Mouse (Mus musculus): ENCODE measurements around the gene Pkdcc. TPM values are rescaled to one million over a fixed set of nuclear protein-coding genes. Genes with fewer than 3 reads are reported as not detected.
A peak's percentile ranks its signal among the peaks of the same experiment; 100 is the strongest.

The Pkdcc gene
- polyA plus RNA-seq, 1 experiment from 2014 or later: 11.0 TPM

DNA sequence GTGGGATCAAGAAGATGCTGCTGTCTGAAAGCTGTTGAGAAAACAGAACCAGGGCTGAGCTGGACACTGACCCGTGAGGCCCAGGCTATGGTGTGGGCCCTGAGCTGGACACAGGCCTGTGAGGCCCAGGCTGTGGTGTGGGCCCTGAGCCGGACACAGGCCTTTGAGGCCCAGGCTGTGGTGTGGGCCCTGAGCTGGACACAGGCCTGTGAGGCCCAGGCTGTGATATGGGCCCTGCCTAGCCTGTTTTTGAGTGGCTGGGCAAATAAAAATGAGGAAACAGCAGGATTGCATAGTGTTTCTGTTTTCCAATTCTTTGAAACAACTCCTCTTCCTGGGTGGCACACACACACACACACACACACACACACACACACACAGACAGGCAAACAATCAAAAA lies 2.7 kb upstream of the Pkdcc start:
- Histone ChIP-seq H3K4me1 (replicated peaks) (peaks cover 30% of the 10 kb centered on the region), H3K27ac (no peak overlapping the region), H3K36me3 (no peaks in the 10 kb centered on the region), H3K4me2 (no peak overlapping the region), H3K4me3 (replicated peaks) (no peak overlapping the region), H3K9ac (replicated peaks) (no peak overlapping the region), H3K27me3 (peaks cover 96% of the 10 kb centered on the region), H3K9me3 (no peaks in the 10 kb centered on the region)
- whole genome bisulfite sequencing: 67% methylated on average over 2 of the region's 2 CpGs
- ATAC-seq (ENCODE audit: insufficient number of reproducible peaks, insufficient read depth, low FRiP score, low TSS enrichment, low read depth): no peak

DNA sequence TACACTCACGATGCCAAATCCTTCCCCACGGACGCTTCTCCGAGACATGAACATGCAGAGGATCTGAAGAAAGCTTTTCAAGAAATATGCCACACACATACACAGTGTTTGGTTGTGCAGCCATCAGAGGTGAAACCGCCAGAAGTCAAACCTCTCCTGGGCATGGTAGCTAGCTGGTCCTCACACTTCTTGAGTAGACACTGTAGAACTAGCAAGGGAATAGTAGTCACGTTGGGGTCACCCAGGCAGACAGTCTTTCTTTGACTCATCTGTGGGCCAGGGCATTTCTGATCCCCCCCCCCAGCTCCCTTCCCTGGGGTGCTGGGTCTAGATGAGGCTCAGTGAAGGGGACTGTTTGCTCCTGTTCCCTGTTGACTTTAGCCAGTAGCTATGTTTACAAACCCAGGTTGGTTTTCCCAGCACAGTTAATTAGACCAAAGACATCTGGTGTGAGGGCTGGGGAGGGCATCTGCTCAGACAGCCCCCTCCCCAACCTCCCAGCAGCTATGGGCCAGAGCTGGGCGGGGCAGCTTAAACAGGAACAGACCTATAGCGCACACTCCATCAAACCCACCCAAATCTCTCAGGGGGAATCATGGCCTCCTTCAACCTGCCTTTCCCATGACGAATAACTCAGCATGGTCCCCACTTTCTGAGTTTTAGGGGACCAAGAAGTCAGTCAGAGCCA lies 1.7 kb upstream of the Pkdcc start:
- Histone ChIP-seq H3K27me3 (peaks cover 96% of the 10 kb centered on the region), H3K9me3 (no peaks in the 10 kb centered on the region), H3K4me2 (peak overlapping the region; percentile 83), H3K9ac (replicated peaks) (no peak overlapping the region), H3K4me1 (replicated peaks) (peaks cover 39% of the 10 kb centered on the region), H3K4me3 (replicated peaks) (0 out of 2 replicates have a peak overlapping the region, but pooled peaks have one; percentile 68), H3K27ac (no peak overlapping the region), H3K36me3 (no peaks in the 10 kb centered on the region)
- no peak; the same call in 1 of the 2 replicates for ATAC-seq (ENCODE audit: insufficient number of reproducible peaks, insufficient read depth, low FRiP score, low TSS enrichment, low read depth)
- 43% methylated on average over 9 of the region's 9 CpGs for WGBS

DNA sequence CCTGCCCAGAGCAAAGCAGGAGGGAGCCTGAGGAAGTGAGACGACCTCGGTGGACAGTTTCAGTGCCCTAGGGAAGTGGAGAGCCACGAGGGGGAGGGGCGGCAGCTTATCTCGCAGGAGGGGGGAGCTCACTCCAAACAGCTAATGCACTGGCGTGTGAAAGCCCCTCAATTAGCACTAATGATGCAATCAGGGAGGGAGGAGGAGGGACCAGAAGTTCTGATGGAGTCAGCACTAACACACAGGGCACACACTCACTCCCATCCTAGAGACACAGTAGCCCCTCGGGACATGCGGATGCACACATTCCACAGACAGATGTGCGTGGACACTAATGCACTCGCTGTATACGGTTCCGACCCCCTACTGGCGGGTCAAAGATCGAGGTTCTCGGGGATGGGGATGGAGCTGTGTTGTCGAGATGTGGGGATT lies 915 bp upstream of the Pkdcc start:
- Histone ChIP-seq H3K9me3 (no peaks in the 10 kb centered on the region), H3K27ac (no peak overlapping the region), H3K4me1 (replicated peaks) (peaks cover 47% of the 10 kb centered on the region), H3K9ac (replicated peaks) (peak overlapping the region; percentile 95; the same call in 1 of the 2 replicates), H3K4me3 (replicated peaks) (peak overlapping the region; percentile 68), H3K36me3 (no peaks in the 10 kb centered on the region), H3K27me3 (peaks cover 96% of the 10 kb centered on the region), H3K4me2 (peak overlapping the region; percentile 83)
- no peak for ATAC-seq (ENCODE audit: insufficient number of reproducible peaks, insufficient read depth, low FRiP score, low TSS enrichment, low read depth)
- WGBS: under 1% methylated on average over 16 of the region's 16 CpGs

DNA sequence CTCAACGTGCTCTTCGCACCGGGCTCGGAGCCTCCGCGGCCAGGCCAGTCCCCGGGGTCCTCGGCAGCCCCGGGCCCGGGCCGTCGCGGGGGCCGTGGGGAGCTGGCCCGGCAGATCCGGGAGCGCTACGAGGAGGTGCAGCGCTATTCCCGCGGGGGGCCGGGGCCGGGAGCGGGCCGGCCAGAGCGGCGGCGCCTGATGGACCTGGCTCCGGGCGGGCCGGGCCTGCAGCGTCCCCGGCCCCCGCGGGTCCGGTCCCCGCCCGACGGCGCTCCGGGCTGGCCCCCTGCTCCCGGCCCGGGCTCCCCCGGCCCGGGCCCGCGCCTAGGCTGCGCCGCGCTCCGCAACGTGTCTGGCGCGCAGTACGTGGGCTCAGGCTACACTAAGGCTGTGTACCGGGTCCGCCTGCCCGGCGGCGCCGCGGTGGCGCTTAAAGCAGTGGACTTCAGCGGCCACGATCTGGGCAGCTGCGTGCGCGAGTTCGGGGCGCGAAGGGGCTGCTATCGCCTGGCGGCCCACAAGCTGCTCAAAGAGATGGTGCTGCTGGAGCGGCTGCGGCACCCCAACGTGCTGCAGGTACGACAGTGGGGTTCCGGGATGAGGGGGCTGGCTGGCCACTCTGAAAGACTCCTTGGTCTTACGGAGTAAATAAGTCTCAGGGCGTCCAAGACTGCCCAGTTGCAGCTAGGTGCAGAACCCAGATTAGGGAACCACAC lies 595 bp downstream of the Pkdcc start:
- H3K27me3 ChIP-seq: peaks cover 98% of the 10 kb centered on the region
- H3K9ac ChIP-seq (replicated peaks): peak overlapping the region; percentile 95
- H3K4me1 ChIP-seq (replicated peaks): peaks cover 57% of the 10 kb centered on the region
- peak overlapping the region; percentile 83 for H3K4me2 ChIP-seq
- no peaks in the 10 kb centered on the region for H3K9me3 ChIP-seq
- no peaks in the 10 kb centered on the region for H3K36me3 ChIP-seq
- peak overlapping the region; percentile 68 for H3K4me3 ChIP-seq (replicated peaks)
- H3K27ac ChIP-seq: peak overlapping the region; percentile 69
- 0 out of 2 replicates have a peak, but pooled peaks have one; percentile 3 for ATAC-seq (ENCODE audit: insufficient number of reproducible peaks, insufficient read depth, low FRiP score, low TSS enrichment, low read depth)
- under 1% methylated on average over 78 of the region's 80 CpGs for WGBS

- H3K4me1 ChIP-seq (replicated peaks): peaks cover 63% of the 10 kb centered on the region
- no peak for ATAC-seq (ENCODE audit: insufficient number of reproducible peaks, insufficient read depth, low FRiP score, low TSS enrichment, low read depth)
- peak overlapping the region; percentile 83 for H3K4me2 ChIP-seq
These were observed 1.3 kb downstream of the Pkdcc start for GRCm38 (mm10) chr17:83216251-83216919.

DNA sequence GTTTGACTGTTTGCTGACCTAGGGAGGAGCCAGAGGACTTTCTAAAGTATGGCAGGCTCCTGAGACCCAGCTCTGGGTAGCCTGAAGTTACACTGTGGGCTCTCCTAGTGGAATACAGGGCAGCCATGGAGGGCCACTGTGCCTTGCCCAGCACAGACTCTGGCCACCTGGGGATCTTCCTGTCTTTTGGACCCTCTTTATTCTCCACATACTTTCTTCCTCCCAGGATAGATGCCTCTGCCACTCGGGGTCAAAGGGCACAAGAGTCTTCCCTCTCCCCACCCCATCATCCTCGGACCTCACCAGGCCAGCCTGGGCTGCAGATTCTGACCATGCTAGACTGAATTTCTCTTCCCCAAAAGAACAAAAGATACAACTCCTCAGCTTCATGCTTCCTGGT lies 3.1 kb downstream of the Pkdcc start:
- Histone ChIP-seq H3K27ac (no peak overlapping the region), H3K4me1 (replicated peaks) (peaks cover 79% of the 10 kb centered on the region), H3K27me3 (peaks cover 98% of the 10 kb centered on the region), H3K4me2 (peak overlapping the region; percentile 83), H3K36me3 (peaks cover 4% of the 10 kb centered on the region; the same call in 1 of the 2 replicates), H3K4me3 (replicated peaks) (peak overlapping the region; percentile 68), H3K9me3 (no peaks in the 10 kb centered on the region), H3K9ac (replicated peaks) (peak overlapping the region; percentile 50)
- WGBS: 9% methylated on average over 2 of the region's 2 CpGs
- no peak for ATAC-seq (ENCODE audit: insufficient number of reproducible peaks, insufficient read depth, low FRiP score, low TSS enrichment, low read depth)

More at GRCm38 (mm10) chr17:83216251-83216919, 1.3 kb downstream of the Pkdcc start:
- WGBS: 13% methylated on average over 7 of the region's 7 CpGs
- Histone ChIP-seq H3K4me3 (replicated peaks) (peak overlapping the region; percentile 68), H3K9me3 (no peaks in the 10 kb centered on the region), H3K36me3 (no peaks in the 10 kb centered on the region), H3K27me3 (peaks cover 98% of the 10 kb centered on the region), H3K27ac (peak overlapping the region; percentile 69; the same call in 1 of the 2 replicates), H3K9ac (replicated peaks) (peak overlapping the region; percentile 95)

GRCm38 (mm10) chr17:83218722-83219121 lies 3.6 kb downstream of the Pkdcc start:
- Histone ChIP-seq H3K4me3 (replicated peaks) (peak overlapping the region; percentile 68), H3K4me2 (peak overlapping the region; percentile 83), H3K9me3 (no peaks in the 10 kb centered on the region), H3K4me1 (replicated peaks) (peaks cover 78% of the 10 kb centered on the region), H3K9ac (replicated peaks) (peak overlapping the region; percentile 50), H3K36me3 (peaks cover 4% of the 10 kb centered on the region; the same call in 1 of the 2 replicates), H3K27me3 (peaks cover 98% of the 10 kb centered on the region), H3K27ac (0 out of 2 replicates have a peak overlapping the region, but pooled peaks have one; percentile 2)
- 44% methylated on average over 6 of the region's 6 CpGs for WGBS
- ATAC-seq (ENCODE audit: insufficient number of reproducible peaks, insufficient read depth, low FRiP score, low TSS enrichment, low read depth): no peak

GRCm38 (mm10) chr17:83219351-83220287 lies 4.5 kb downstream of the Pkdcc start:
- Histone ChIP-seq H3K9me3 (no peaks in the 10 kb centered on the region), H3K27ac (0 out of 2 replicates have a peak overlapping the region, but pooled peaks have one; percentile 2), H3K27me3 (peaks cover 97% of the 10 kb centered on the region), H3K4me1 (replicated peaks) (peaks cover 75% of the 10 kb centered on the region), H3K9ac (replicated peaks) (no peak overlapping the region; the same call in 1 of the 2 replicates), H3K36me3 (peaks cover 10% of the 10 kb centered on the region), H3K4me3 (replicated peaks) (peak overlapping the region; percentile 68; the same call in 1 of the 2 replicates), H3K4me2 (peak overlapping the region; percentile 83)
- ATAC-seq (ENCODE audit: insufficient number of reproducible peaks, insufficient read depth, low FRiP score, low TSS enrichment, low read depth): no peak
- 41% methylated on average over 14 of the region's 14 CpGs for WGBS

GRCm38 (mm10) chr17:83220954-83221538 lies 6.0 kb downstream of the Pkdcc start:
- ATAC-seq (ENCODE audit: insufficient number of reproducible peaks, insufficient read depth, low FRiP score, low TSS enrichment, low read depth): no peak
- Histone ChIP-seq H3K27ac (no peak overlapping the region), H3K9ac (replicated peaks) (no peak overlapping the region), H3K4me2 (no peak overlapping the region), H3K36me3 (peaks cover 11% of the 10 kb centered on the region), H3K9me3 (no peaks in the 10 kb centered on the region), H3K4me1 (replicated peaks) (peaks cover 66% of the 10 kb centered on the region), H3K27me3 (peaks cover 99% of the 10 kb centered on the region), H3K4me3 (replicated peaks) (no peak overlapping the region)
- WGBS: 71% methylated on average over 18 of the region's 18 CpGs

Measured in limb, embryonic 12.5 days (tissue).